Mouse (Mus musculus): Measurements from ENCODE around the gene Rasal2.

DNA sequence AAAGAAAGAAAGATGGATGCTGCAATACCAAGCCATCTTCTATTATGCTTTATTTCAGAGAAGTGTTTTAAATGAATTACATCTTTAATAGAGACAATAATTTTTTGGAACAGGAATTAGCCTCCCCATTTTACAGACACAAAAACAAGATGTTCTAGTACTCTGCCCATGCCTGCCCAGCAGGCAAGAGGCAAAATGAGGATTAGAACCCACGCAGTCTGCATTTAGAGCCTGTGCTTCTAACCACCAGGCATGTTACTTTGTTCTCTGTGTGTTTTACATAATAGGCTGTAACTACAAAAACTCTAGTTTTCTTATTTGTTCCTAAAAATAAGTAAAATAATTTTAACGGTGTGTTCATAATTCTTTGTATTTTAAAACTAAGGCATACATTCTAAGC is 178.9 kb downstream of the Rasal2 start:
- TF ChIP-seq GATA1 (IDR thresholded peaks at IDR 0.05; ENCODE audit: borderline replicate concordance, low read length) (no peak), FLI1 (IDR thresholded peaks at IDR 0.05; ENCODE audit: low read length) (no peak)

Measured in megakaryocyte, embryonic 14.5 days (primary cell).